Comparison of ENCODE assay signal across 21 mouse cellular contexts in genomic region chr13:107960549-107960948, GRCm38 (mm10).
A peak's percentile ranks its signal among the peaks of the same experiment; 100 is the strongest.
DNase-seq lines count a peak whose midpoint lies in the region; TF ChIP-seq lines count a peak whose summit lies in the region.
"Had no signal": no experiment of that assay in that cellular context is flagged by ENCODE, and none has a peak within 500 bp of the region (broad histone marks: within the 10 kb centered on the region; RNA-seq: fewer than 3 reads in every experiment).

No protein-coding gene starts in this region.

- TF ChIP-seq CTCF in kidney, adult 2 months (conservative IDR thresholded peaks at IDR 0.05; ENCODE audit: insufficient read depth, insufficient read length, low read depth, low read length) = no peak

- WGBS in kidney, adult 2 months = 80% methylated on average over 5 of the region's 5 CpGs
- WGBS in midbrain, embryonic 10.5 days = 94% methylated on average over 5 of the region's 5 CpGs

- H3K4me3 ChIP-seq in kidney, adult 2 months (ENCODE audit: insufficient read depth, low read depth, low read length) = no peak overlapping the region
- H3K4me3 ChIP-seq in midbrain, embryonic 10.5 days = no peak overlapping the region
- H3K4me3 ChIP-seq: forebrain, embryonic 10.5 days; forebrain, embryonic 13.5 days; heart, embryonic 10.5 days; heart, embryonic 13.5 days; hindbrain, embryonic 12.5 days; hindbrain, embryonic 15.5 days had no signal

- no peak overlapping the region for H3K27ac ChIP-seq in kidney, adult 2 months (ENCODE audit: insufficient read depth, low read depth, low read length)
- H3K27ac ChIP-seq in midbrain, embryonic 10.5 days (replicated peaks) = no peak overlapping the region
- H3K27ac ChIP-seq: forebrain, embryonic 10.5 days; forebrain, embryonic 13.5 days; heart, embryonic 10.5 days; heart, embryonic 13.5 days; hindbrain, embryonic 12.5 days; hindbrain, embryonic 15.5 days had no signal

- H3K4me1 ChIP-seq in kidney, adult 2 months (ENCODE audit: control insufficient read depth, insufficient read depth, low read length) = 0 out of 2 replicates have a peak, but pooled peaks cover 3% of the 10 kb centered on the region
- peaks cover 43% of the 10 kb centered on the region for H3K4me1 ChIP-seq in midbrain, embryonic 10.5 days

- no peak for TF ChIP-seq POLR2A in kidney, adult 2 months (IDR thresholded peaks at IDR 0.05; ENCODE audit: low read depth, low read length)

- H3K9me3 ChIP-seq in midbrain, embryonic 10.5 days (replicated peaks) = no peaks in the 10 kb centered on the region
- H3K9me3 ChIP-seq: forebrain, embryonic 10.5 days; forebrain, embryonic 13.5 days; G1E; heart, embryonic 10.5 days; heart, embryonic 13.5 days; hindbrain, embryonic 12.5 days; hindbrain, embryonic 15.5 days had no signal

- DNase-seq in adrenal gland, postnatal 10 days = peak; percentile 51
- DNase-seq in adrenal gland, adult 18-20 months (ENCODE audit: low spot score in 2 of 2) = no peak
- peak; percentile 35 to 53 for DNase-seq in cerebellum, postnatal 14 days
- no peak for DNase-seq in cerebellum, postnatal 36 days
- peak; percentile 31 for DNase-seq in kidney, adult 2 months
- DNase-seq in kidney, adult 8-10 months = no peak
- peak; percentile 37 for DNase-seq in Muller cell, postnatal 12 days (ENCODE audit: inconsistent ontology term)
- no peak for DNase-seq in midbrain, embryonic 10.5 days (ENCODE audit: low spot score)
- DNase-seq: B cell, adult 2 months; cerebellum, adult 11-12 months; cerebellum, adult 9-10 months; gastrocnemius, postnatal 10 days; gastrocnemius, postnatal 36 days had no signal

- no peaks in the 10 kb centered on the region for H3K27me3 ChIP-seq in kidney, adult 2 months (replicated peaks; ENCODE audit: control insufficient read depth, insufficient read depth, low read length)
- H3K27me3 ChIP-seq in midbrain, embryonic 10.5 days (ENCODE audit: low read depth, poor library complexity, severe bottlenecking) = no peaks in the 10 kb centered on the region
- H3K27me3 ChIP-seq: CH12.LX; forebrain, embryonic 13.5 days; heart, embryonic 13.5 days; hindbrain, embryonic 12.5 days; hindbrain, embryonic 15.5 days had no signal

- no peaks in the 10 kb centered on the region for H3K36me3 ChIP-seq in kidney, adult 2 months (ENCODE audit: control insufficient read depth, insufficient read depth, low read length)
- no peaks in the 10 kb centered on the region for H3K36me3 ChIP-seq in midbrain, embryonic 10.5 days
- H3K36me3 ChIP-seq: forebrain, embryonic 10.5 days; G1E; heart, embryonic 10.5 days; heart, embryonic 13.5 days; hindbrain, embryonic 12.5 days; hindbrain, embryonic 15.5 days had no signal

Comparison
In these comparisons a context has a peak if more than half of its experiments do, and no peak if none do; other contexts are left out.
1. DNase-seq: peak in adrenal gland, postnatal 10 days (single experiment), cerebellum, postnatal 14 days (2 of 2), kidney, adult 2 months (single experiment) and Muller cell, postnatal 12 days (single experiment); none in adrenal gland, adult 18-20 months (0 of 2), cerebellum, postnatal 36 days (0 of 2), kidney, adult 8-10 months (0 of 2) and midbrain, embryonic 10.5 days (single experiment).